Mouse (Mus musculus) intestine, postnatal 0 days (tissue): ENCODE results near the gene Coro6. TPM values are rescaled to one million over a fixed set of nuclear protein-coding genes. Genes with fewer than 3 reads are reported as not detected.

Experiments used
- ATAC-seq: fragments of 200-750 bp; cut with Nextera tagmentation; 2 replicates; pipeline ENCODE4 v1.8.0; 2017; ENCODE audit warnings: mild to moderate bottlenecking, moderate TSS enrichment, moderate library complexity
- H3K27ac ChIP-seq: fragments of 300-500 bp; sonication (generic); 2 replicates; pipeline ENCODE4 v1.5.1; 2014; ENCODE audit warnings: mild to moderate bottlenecking, low read depth, low read length, moderate library complexity
- H3K27me3 ChIP-seq: fragments of 300-500 bp; sonication (generic); replicated peaks from 2 replicates; pipeline ENCODE4 v1.6.1; 2014; ENCODE audit warnings: low read length, mixed read lengths; ENCODE audit not compliant: control insufficient read depth, insufficient read depth
- H3K36me3 ChIP-seq: fragments of 300-500 bp; sonication (generic); 2 replicates; pipeline ENCODE4 v1.6.1; 2014; ENCODE audit warnings: mild to moderate bottlenecking, moderate library complexity; ENCODE audit not compliant: control insufficient read depth, insufficient read depth
- H3K4me1 ChIP-seq: fragments of 300-500 bp; sonication (generic); replicated peaks from 2 replicates; pipeline ENCODE4 v1.6.1; 2014; ENCODE audit warnings: antibody characterized with exemption, low read length, mixed read lengths; ENCODE audit not compliant: control insufficient read depth, insufficient read depth
- H3K4me2 ChIP-seq: fragments of 300-500 bp; sonication (generic); replicated peaks from 2 replicates; pipeline ENCODE4 v1.6.1; 2014; ENCODE audit warnings: low read depth, mild to moderate bottlenecking, moderate library complexity
- H3K4me3 ChIP-seq: fragments of 300-500 bp; sonication (generic); 2 replicates; pipeline ENCODE4 v1.5.1; 2014; ENCODE audit warnings: low read depth, low read length
- H3K9ac ChIP-seq: fragments of 300-500 bp; sonication (generic); 2 replicates; pipeline ENCODE4 v1.6.1; 2014; ENCODE audit warnings: mild to moderate bottlenecking, low read depth, low read length
- H3K9me3 ChIP-seq: fragments of 300-500 bp; sonication (generic); 2 replicates; pipeline ENCODE4 v1.6.1; 2016; ENCODE audit warnings: mixed run types; ENCODE audit not compliant: control insufficient read depth
- CTCF ChIP-seq: sonication (generic); IDR thresholded peaks from 2 replicates; pipeline ENCODE4 v1.5.1; 2016; ENCODE audit warnings: low read depth, mild to moderate bottlenecking, control low read depth, antibody characterized with exemption, moderate library complexity
- WGBS: fragments of 180-500 bp; shearing (Covaris S2); extraction: QIAGEN DNeasy Blood & Tissue Kit; methylation state at CpG from one replicate; pipeline ENCODE4 v1.1.7; 2014; 5-methylcytosine and 5-hydroxymethylcytosine counted together
- polyA plus RNA-seq: library from polyadenylated mRNA; unstranded; fragments of >200 nt; fragmentation: Nextera tagmentation; extraction: Ambion mirVana; gene quantifications from 2 replicates; pipeline ENCODE4 v1.2.1, GENCODE M21; 2015

Coro6 gene
- polyA plus RNA-seq, 1 experiment from 2014 or later, result 0.18 TPM

- H3K9ac ChIP-seq, result no peak overlapping the region
- no peaks in the 10 kb centered on the region for H3K27me3 ChIP-seq
- no peak overlapping the region for H3K4me2 ChIP-seq
- H3K36me3 ChIP-seq, result peaks cover 24% of the 10 kb centered on the region; the same call in 1 of the 2 replicates
- no peaks in the 10 kb centered on the region for H3K9me3 ChIP-seq
- WGBS, result 75% methylated on average over 1 of the region's 1 CpGs
- H3K4me1 ChIP-seq, result no peaks in the 10 kb centered on the region
- no peak overlapping the region for H3K4me3 ChIP-seq
- H3K27ac ChIP-seq, result no peak overlapping the region
- ATAC-seq, result no peak
- TF ChIP-seq CTCF, result no peak
These were observed 33.8 kb upstream of the Coro6 start for GRCm38 (mm10) chr11:77428446-77428845.

- Histone ChIP-seq H3K27ac (no peak overlapping the region), H3K27me3 (no peaks in the 10 kb centered on the region), H3K9ac (no peak overlapping the region), H3K4me3 (no peak overlapping the region), H3K4me2 (no peak overlapping the region), H3K4me1 (no peaks in the 10 kb centered on the region), H3K36me3 (peaks cover 21% of the 10 kb centered on the region), H3K9me3 (no peaks in the 10 kb centered on the region)
- no peak for TF ChIP-seq CTCF
- ATAC-seq, result no peak
- WGBS, result 95% methylated on average over 2 of the region's 2 CpGs
These were observed 25.2 kb upstream of the Coro6 start for GRCm38 (mm10) chr11:77437026-77437425.

GRCm38 (mm10) chr11:77440081-77440480, 22.1 kb upstream of the Coro6 start:
- H3K36me3 ChIP-seq, result peaks cover 23% of the 10 kb centered on the region
- H3K27ac ChIP-seq, result no peak overlapping the region
- H3K9ac ChIP-seq, result no peak overlapping the region
- no peaks in the 10 kb centered on the region for H3K4me1 ChIP-seq
- no peaks in the 10 kb centered on the region for H3K27me3 ChIP-seq
- H3K9me3 ChIP-seq, result no peaks in the 10 kb centered on the region
- no peak overlapping the region for H3K4me3 ChIP-seq
- H3K4me2 ChIP-seq, result no peak overlapping the region
- ATAC-seq, result no peak
- TF ChIP-seq CTCF, result no peak
- WGBS, result 77% methylated on average over 9 of the region's 9 CpGs

- WGBS, result 60% methylated on average over 8 of the region's 8 CpGs
- H3K27ac ChIP-seq, result no peak overlapping the region
- peaks cover 23% of the 10 kb centered on the region for H3K36me3 ChIP-seq
- no peak overlapping the region for H3K4me3 ChIP-seq
- no peak overlapping the region for H3K4me2 ChIP-seq
- H3K27me3 ChIP-seq, result no peaks in the 10 kb centered on the region
- no peak for TF ChIP-seq CTCF
- 0 out of 2 replicates have a peak, but pooled peaks have one; percentile 31 for ATAC-seq
- H3K9ac ChIP-seq, result no peak overlapping the region
- no peaks in the 10 kb centered on the region for H3K4me1 ChIP-seq
- H3K9me3 ChIP-seq, result no peaks in the 10 kb centered on the region
These were observed 21.2 kb upstream of the Coro6 start for GRCm38 (mm10) chr11:77441020-77441419.

DNA sequence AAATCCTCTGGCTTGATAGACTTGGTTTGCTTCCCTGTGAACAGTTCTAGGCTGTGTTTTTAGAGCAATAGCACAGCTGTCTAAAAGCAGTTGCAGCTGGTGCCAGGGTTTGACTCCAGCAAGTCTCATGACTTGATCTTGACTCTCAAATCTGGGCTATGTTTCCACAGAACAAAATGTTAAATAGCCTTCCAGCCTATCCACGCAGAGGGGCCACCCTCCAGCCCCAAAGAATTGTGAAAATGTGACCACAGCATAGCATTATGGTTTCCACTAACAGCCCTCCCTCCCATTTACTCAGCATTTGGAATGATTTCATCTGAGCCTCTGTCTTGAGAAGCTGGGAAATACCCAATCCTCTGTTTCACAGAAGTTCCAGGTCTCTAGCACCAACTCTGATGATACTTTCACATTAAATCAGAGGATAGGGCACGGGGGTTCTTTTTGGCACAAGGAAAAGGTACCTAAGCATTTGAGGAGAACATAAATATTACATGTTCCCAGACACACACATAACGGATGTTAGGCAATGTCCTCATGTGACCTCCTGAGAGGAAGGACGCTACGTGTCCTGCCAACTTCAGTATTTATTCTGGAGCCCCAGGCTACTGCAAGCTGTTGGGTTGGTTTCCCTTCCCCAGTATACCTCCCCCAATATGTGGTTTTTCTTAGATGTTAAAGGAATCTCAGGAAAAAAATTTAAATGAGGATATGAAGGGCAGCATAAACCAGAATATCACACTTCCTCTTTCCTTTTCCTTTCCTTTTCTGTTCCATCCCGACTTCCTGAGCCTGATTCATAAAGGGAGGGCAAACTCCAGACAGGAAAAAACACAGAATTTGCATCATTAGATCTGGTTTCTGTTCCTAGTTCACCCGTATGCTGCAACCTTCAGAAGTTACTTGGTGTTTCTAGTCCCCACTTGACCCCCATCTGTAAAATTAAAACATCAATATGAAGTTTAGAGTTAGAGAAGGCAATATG, 19.7 kb upstream of the Coro6 start:
- peaks cover 23% of the 10 kb centered on the region for H3K36me3 ChIP-seq
- no peaks in the 10 kb centered on the region for H3K9me3 ChIP-seq
- H3K4me1 ChIP-seq, result no peaks in the 10 kb centered on the region
- H3K4me2 ChIP-seq, result no peak overlapping the region
- 54% methylated on average over 7 of the region's 7 CpGs for WGBS
- H3K4me3 ChIP-seq, result no peak overlapping the region
- peak overlapping the region; percentile 50; the same call in 1 of the 2 replicates for H3K27ac ChIP-seq
- no peak for TF ChIP-seq CTCF
- no peak overlapping the region for H3K9ac ChIP-seq
- no peak for ATAC-seq
- H3K27me3 ChIP-seq, result no peaks in the 10 kb centered on the region

DNA sequence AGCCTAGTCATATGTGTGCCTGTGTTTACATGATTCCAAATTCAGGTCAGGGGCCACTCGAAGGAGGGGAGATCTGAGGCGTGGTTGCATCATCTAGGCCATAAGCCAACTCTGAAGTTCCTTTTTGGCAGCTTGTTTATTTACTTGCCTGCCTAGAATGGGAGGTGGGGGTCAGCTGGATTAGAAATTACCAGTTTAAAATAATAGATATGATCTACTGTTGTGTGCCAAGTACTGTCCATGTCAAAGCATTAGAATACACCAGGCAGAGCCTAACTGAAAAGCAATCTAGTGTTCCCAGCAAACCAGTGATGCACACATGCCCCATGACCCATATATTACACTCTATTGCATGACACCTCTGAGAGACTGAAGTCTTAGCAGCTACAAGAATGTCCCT, 17.3 kb upstream of the Coro6 start:
- no peak overlapping the region for H3K4me2 ChIP-seq
- H3K27ac ChIP-seq, result no peak overlapping the region
- ATAC-seq, result no peak
- no peak overlapping the region for H3K4me3 ChIP-seq
- H3K27me3 ChIP-seq, result no peaks in the 10 kb centered on the region
- no peak overlapping the region for H3K9ac ChIP-seq
- 46% methylated on average over 2 of the region's 2 CpGs for WGBS
- no peaks in the 10 kb centered on the region for H3K4me1 ChIP-seq
- no peak for TF ChIP-seq CTCF
- H3K36me3 ChIP-seq, result peaks cover 24% of the 10 kb centered on the region
- H3K9me3 ChIP-seq, result no peaks in the 10 kb centered on the region
